Mouse (Mus musculus) embryo, embryonic 9.5 days (tissue): ENCODE results near the gene Pdgfb.
A peak's percentile ranks its signal among the peaks of the same experiment; 100 is the strongest.

ENCODE experiments used
- DNase-seq: peaks from one replicate; pipeline ENCODE4 v3.0.0-alpha.2; 2017; ENCODE audit errors: extremely low spot score

Pdgfb gene

DNA sequence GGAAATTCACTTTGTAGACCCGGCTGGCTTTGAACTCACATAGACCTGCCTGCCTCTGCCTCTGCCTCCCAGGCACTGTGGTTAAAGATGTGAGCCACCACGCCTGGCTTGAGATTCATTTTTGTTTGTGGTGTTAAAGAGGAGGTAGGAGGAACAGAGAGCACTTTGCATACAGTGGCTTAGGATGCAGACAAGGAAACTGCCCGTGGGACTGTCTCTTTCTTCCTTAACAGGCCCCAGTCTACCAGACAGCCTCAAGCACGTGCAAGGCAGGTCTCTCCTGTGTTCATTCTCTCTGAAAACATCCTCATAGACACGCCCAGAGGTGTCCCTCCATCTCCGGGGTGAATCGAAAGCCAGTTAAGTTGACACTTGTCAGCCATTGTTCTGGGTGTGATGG, 19.6 kb upstream of the Pdgfb start:
- DNase-seq, result no peak

DNA sequence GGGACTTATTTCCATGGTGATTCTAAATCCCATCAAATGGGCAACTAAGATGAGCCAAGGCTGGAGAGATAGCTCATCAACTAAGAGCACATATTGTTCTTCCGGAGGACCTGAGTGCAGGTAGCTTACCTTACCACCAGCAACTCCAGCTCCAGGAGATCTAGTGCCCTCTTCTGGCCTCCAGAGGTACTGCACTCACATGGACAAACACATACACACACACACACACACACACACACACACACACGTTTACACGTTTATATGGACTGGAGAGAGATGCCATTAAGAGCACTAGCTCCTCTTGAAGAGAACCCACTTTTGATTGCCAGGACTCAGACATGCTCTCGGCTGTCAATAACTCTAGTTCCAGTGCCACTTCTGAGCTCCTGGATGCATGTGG, 16.4 kb upstream of the Pdgfb start:
- DNase-seq, result no peak

DNA sequence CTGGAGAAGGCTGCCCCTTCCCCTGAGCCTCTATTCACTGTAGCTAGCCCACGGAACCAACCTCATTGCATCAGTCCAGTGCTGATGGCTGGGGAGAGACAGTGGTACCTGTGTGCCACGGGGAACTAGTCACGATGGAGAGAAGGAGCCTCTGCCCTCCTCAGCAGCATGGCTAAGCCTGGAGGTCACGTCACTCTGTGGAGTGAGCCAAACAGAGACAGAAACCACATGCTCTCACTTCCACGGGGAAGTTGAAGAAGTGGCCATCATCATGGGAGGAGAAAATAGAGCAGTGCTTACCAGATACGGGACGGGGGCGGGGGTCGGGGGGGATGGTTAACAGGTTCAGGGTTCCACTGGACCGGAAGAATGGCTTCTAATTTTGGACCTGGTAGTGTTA, 15.6 kb upstream of the Pdgfb start:
- DNase-seq, result no peak

DNA sequence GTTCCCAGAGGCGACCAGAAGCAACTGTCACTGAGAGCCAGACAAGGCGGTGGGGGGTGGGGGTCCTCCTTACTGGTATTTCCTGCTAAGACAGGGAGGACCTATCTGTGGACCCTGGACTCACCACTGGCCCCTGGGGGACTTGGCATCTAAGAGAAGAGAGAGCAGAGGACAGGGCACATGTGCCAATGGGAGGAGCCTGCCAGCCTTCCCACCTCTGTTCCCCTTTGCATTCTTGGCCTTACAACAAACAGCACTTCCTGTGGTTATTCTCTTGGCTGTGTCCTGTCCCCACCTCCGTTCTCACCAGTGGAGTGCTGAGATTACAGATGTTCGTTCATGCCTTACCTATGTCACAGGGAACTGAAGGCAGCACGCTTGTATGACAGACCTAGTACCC, 14.1 kb upstream of the Pdgfb start:
- DNase-seq, result no peak

DNA sequence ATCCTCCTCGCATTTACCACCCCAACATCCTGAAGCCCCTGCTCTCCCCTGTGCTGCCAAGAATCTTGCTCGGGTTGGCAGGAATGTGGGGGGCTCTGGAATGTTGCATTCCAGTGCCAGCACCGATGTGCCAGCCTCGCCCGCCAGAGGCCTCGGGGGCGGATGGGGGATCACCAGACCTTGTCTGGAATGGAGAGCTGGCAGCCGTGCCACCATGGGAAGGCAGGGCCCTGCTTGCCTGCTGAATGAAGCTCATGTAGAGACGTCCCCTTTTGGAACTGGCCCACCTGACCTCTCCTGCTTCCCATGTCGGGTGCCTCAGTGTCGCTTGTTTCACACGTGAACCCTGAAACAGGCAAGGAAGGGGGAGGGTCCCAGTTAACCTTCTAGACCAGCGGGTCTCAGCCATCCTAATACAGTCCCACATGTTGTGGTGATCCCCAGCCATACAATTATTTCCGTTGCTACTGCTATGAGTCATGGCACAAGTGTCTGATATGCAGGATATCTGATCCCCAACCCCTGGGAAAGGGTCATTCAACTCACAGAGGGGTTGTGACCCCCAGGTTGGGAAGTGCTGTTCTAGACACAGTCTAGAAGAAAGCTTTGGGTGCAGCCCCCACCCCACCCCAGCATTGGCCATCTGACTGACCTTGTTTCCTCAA, 12.0 kb upstream of the Pdgfb start:
- no peak for DNase-seq

DNA sequence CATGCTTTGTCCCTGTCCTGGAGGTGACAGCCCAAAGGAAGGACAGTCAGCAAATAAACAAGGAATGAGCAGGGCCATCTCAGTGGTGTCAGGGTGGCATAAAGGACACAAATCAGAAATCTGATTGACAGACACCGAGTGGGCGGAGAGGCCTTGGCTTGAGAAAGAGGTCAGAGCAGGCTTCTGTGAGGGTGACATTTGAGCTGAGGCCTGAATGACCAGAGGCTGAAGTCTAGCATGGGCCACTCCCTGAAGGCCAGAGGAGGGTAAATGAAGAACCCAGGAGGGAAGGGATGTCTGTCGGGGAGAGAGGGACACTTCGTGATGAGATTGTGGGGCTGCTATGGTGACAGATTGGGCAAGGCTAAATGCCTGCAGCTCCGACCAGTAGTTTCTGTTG, 11.3 kb upstream of the Pdgfb start:
- no peak for DNase-seq

DNA sequence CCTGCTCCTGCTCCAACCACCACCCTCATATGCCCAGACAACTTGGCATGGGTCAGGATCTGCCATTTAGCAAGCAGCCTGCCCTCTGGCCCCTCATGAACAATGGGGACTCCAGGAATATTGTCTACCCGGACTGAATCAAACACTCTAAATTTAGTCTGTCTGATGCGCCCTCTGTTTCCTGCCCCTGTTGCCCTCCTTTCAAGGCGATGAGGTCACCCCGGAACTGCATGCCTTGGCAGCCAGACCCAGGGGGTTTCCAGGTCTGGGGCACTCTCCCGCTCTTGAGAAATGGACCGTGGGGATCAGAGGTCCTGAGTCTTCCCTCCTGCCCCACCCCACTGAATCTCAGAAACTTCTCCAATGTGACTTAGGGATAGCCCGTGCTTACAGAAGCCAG, 10.8 kb upstream of the Pdgfb start:
- DNase-seq, result no peak

DNA sequence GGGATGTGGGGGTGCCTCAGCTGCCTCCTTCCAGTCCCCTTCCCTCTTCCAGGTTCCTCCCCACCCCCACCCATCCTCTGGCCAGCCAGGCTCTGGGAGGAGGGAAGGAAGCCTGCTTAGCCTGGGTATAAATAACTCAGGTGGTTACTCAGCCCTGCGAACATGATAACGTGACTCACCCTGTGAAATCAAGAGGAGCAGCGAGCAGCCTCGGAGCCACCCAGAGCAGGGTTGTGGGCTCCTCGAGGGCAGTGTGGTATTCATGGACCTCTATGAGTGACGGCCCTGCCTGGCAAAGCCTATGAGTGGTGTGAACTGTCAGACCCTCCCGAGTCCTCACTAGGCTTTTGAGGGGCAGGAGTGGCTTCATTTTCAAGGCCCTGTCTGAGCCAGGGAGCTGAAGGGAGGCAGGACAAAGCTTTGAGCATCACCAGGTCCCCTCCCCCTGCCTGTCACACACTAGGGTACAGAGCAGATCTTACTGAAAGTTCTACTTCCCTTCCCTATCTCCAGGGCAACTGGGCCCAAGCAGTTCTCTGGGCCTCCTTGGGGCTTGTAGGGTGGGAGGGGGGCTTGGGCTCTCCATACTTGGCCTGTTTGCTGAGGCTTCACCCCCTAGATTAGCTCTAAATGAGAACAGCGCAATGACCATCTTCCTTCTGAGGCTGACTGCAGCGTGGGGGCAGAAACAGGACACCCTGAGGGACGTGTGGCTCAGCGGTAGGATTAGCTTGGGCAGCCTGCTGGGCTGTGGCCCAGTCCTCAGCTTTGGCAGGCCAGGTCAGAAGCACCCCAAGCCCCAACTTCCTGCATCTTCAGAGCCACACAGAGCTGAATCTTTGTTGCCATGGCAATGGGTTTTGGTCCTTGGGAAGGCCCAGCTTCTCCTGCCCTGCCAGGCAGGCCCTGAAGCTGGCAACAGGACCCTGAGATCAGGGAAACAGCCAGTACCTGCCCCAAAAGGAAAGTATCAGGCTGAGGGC, 9.8 kb upstream of the Pdgfb start:
- no peak for DNase-seq

DNA sequence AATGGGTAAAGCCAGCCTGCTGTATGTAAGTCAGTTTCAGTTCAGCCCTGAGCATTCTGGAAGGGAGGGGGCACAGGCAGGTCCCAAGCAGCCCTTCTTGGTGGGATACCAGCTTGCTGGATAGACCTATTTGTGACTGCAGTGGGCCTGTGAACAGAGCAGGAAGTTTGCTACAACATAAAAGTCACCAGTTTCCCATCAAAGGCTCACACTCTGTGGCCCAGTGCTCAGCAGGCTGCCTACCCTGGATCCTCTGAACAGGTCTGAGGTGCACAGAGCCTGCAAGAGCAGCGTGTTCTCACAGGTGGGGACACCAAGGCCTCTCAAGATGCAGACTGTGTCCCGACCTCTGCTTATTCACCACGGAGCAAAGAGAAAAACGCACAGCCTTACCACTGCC, 5.7 kb upstream of the Pdgfb start:
- no peak for DNase-seq

DNA sequence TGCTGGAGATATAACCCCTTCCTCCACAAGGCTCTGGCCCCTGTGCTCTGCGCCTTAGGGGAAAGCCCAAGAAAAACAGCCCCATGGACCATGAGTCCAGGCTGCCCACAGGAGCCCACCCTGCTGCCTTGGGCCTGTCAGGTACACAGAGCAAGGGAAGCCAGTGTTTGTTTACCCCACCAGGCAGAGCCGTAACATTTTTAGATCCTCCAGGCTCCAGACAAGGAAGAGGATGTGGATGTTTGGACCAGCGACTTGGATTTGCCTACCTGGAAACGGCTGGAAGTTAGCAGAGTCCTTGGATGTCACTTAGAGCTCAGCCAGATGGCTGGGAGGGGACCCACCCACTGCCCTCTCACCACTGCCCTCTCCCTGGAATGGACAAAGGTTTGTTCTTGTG, 4.8 kb upstream of the Pdgfb start:
- no peak for DNase-seq

DNA sequence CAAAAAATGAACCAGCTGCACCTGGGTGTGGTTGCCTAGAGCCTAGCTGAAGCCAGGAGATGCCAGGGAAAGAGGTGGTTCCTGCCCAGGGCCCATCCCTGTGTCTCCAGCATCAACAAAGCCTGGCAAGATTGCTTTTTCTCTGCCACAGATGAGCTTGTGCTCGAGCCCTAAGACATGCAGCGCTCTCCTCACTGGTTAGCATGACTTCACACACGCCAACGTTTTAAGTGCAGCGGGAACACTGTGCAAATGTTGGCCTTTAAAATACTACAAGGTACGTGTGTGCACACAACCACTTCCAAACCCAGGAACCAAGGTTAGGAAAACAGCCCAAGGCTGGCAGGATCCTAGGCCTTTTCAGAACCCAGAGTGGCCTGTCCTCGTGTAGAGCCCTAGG, 4.4 kb upstream of the Pdgfb start:
- no peak for DNase-seq

DNA sequence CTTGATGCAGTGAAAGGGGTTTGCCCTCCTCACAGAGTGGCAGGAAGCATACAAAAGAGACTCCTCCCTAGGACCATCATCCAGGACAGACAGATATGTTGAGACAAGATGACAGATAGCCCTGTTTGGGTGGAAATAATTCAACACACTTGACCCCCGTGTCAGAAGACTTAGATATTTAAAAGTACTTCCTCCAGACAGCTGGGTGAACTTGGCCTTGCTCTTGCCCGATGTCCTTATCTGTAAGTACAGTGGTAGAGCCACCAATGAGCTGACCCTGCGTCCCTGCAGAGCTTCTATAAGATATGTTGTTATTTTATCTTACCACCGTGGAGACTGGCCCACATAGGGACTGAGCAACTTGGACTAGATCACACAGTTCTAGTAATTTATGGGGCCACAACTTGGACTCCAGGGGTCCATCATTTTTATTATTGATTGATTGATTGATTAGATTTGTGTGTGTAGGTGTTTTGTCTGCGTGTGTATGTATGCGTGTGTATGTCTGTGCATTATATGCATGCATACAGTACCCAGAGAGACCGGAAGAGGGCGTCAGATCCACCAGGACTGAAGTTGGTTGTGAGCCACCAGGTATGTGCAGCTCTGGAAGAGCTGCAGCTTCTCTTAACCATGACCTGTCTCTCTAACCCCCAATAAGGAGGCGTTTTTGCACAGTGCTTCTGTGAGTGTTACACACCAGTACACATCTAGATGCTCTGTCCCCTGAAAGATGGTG, 2.0 kb upstream of the Pdgfb start:
- no peak for DNase-seq

DNA sequence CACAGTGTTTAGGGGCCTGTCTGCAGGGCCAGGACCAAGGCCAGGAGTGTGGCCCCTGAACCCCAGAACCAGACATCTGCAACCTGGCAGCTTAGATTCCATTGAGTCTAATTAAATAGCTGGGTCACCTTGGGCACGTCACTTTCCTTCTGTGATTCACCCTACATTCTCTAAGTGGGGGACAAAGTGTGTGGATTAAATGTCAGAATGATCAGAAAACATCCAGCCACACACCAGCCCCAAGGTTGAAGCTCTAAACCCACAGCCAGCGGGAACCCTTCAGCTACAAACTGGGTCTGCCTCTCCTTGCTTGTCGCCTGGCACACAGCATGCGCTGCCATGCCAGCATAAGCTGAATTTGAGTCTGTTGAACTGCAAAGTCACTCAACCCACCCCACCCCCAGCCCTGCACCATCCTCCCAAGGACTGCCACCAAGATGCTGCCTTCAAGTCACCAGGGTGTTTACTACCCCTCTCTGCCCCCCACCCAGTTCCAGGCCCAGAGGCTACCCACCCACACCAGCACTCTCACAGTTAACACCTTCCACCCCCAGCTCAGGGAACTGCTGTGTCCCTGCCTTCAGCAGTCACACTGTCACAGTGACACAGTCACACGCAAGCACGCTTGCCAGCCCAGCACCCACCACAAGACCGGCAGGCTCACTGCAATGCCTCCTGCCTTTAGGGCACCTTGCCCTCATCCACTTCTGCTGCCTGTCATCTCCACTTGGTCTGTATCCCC, 605 bp upstream of the Pdgfb start:
- no peak for DNase-seq

DNA sequence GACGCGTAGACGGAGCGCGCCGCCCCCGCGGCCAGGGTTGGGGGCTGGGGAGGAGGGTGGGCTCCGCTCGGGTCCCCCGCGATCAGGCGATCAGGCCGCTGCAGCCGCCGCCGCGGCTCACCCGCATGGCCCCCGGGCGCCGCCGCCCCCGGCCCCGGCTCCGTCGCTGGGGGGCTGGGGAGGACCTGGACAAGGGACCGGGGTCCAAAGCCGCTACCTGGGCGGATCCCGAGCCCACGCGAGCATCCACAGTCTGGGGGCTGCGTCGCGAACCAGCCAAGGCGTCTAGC, 801 bp downstream of the Pdgfb start:
- DNase-seq, result no peak

DNA sequence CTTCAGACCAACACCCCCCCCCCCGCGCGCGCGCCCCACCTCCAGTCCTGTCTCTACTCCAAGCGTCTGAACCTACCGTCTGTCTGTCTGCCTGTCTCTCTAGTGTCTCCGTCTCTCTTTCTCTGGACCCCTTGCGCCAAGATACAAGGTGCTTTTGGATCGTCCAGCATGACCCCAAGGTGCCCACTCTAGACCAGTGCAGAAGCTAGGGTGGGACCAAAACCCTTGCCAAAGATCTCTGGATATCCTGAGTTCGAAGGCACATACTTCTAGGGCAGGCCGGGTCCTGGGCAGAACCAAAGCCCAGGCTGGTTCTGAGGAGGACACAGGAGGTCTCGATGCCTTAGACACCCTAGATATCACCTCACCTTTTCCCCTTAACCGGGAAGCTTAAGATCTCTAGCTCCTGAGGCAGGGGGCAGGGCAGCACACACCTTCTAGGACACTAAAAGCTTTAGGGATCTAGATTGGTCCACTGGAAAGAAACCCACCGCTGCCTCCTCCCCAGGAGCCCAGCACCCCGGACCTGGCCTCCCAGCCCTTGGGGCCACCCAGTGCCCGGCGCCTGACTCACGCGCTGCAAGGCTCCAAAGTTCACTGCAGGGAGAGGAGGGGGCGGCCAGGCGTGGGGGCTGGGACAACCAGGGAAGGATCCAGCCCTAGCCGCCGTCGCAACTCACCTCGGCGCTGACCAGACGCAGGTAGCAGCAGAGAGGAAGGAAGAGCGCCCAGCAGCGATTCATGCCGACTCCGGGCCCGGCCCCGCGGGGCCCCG, 1.3 kb downstream of the Pdgfb start:
- no peak for DNase-seq

DNA sequence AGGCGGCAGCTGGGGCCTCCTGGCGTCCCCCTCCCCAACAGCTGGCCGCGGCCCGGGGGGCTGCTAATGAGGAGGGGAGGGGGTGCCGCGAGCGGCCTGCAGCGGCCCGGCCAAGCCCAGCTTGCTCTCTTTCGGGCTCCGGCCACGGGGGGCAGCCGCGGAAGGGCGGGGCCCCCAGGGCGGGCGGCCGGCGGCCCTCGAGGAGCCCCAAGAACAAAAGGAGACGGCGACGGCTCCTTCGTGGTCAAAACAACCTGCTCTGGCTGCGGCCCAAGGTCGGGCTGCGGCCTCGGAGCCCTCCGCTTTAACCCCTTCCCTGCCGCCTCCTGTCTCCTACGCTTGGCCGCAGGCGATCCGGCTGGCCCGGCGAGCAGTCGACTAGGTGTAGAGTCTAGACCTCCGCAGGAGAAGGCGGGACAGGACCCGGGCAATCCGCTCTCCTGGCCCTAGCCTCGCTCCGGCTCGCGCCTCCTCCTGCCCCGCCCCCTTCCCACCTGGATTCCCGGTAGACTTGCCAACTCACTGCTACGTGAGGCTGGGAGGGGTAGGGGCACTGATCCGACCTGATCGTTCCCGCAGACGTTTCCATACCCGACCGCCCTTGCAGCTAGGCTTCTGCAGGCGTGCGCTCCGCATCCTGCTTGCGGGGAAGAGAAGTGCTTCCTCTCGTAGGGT, 2.1 kb downstream of the Pdgfb start:
- peak; percentile 65 for DNase-seq

DNA sequence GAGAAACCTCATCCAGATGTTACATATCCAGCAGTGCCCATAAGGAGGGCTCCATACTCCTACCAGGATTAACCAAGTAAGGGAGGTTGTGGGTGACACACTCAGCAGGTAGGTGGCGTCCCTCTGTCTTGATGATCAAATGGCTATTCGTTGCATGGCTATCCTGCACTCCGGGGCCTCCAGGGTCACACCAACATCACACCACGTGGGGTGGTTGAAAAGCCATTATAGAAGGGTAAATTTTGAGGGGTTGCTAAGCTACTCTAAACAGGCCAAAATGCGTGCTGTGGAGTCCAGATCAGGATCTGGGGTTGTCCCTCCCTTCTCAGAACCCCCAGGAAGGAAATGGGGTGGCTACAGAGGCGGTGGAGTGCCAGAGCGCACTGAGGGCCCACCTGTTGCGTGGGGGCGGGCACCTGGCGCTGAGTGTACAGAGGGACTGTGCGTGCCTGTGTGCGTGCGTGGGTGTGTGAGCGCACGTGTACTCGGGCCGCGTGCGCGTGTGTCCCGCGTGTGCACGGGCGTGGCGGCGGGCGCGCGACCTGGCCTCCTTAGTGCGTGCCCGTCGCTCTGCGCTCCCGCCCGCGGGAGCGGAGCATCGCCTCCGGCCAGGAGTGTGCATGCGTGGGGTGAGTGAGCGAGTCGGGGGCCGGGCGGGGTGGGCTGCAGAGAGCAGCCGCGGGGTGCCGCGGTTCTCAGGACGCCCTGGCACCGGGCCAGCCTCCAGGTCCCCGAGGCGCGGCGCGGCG, 2.8 kb downstream of the Pdgfb start:
- DNase-seq, result no peak

DNA sequence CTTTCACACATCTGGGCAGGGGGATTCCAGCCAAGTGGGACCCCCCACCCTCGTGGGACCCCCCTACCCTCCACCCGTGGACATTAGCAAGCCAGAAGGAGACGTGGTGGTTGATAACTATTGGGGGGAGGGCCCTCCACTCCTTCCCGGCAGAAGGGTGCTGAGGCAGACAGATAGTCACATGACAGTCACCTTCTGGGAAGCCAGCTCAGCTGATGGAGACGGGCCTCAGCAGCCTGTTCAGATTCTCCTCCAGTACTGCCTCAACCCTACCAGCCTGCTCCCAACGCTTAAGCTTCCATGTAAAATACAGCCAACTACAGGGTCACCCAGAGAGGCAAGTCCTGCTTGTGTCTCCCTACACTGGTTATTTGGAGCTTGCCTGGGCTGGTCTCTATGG, 3.6 kb downstream of the Pdgfb start:
- no peak for DNase-seq

DNA sequence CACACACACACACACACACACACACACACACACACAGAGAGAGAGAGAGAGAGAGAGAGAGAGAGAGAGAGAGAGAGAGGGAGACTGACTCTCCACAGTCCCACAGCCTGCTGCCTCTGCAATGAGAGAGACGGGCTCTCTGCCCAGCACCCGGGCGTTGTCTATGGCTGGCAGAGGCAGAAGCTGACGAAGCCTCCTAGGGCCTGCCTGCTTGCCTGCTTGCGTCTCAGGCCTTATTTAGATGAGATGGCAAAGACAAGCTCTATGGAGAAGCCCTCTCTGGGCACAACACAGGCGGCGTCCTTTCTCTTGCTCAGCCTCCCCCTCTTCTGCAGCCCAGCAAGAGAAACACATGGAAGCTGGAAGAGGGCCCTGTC, 4.6 kb downstream of the Pdgfb start:
- no peak for DNase-seq
